Comparison of ENCODE assay signal across 26 mouse cellular contexts in genomic region chr10:78407132-78407531, GRCm38 (mm10). TPM values are rescaled to one million over a fixed set of nuclear protein-coding genes. Genes with fewer than 3 reads are reported as not detected.
DNase-seq lines count a peak whose midpoint lies in the region; ATAC-seq and TF ChIP-seq lines count a peak whose summit lies in the region.
"Had no signal": no experiment of that assay in that cellular context is flagged by ENCODE, and none has a peak within 500 bp of the region (broad histone marks: within the 10 kb centered on the region; RNA-seq: fewer than 3 reads in every experiment).

No protein-coding gene starts in this region.

- H3K27ac ChIP-seq in limb, embryonic 15.5 days = no peak overlapping the region
- H3K27ac ChIP-seq in limb, embryonic 10.5 days = no peak overlapping the region
- no peak overlapping the region for H3K27ac ChIP-seq in liver, embryonic 11.5 days (ENCODE audit: low read depth, low read length)
- no peak overlapping the region for H3K27ac ChIP-seq in liver, embryonic 14.5 days
- no peak overlapping the region for H3K27ac ChIP-seq in hindbrain, embryonic 11.5 days (ENCODE audit: low read depth, low read length)
- H3K27ac ChIP-seq: embryonic facial prominence, embryonic 12.5 days; embryonic facial prominence, embryonic 15.5 days; forebrain, embryonic 15.5 days; heart, adult 2 months; heart, embryonic 10.5 days; heart, embryonic 13.5 days; hindbrain, embryonic 12.5 days; hindbrain, embryonic 15.5 days had no signal

- WGBS in limb, embryonic 15.5 days = 90% methylated on average over 4 of the region's 4 CpGs
- WGBS in limb, embryonic 10.5 days = 93% methylated on average over 4 of the region's 4 CpGs
- 57% methylated on average over 4 of the region's 4 CpGs for WGBS in liver, embryonic 11.5 days
- 37% methylated on average over 4 of the region's 4 CpGs for WGBS in liver, embryonic 14.5 days (ENCODE audit: insufficient replicate concordance)
- WGBS in hindbrain, embryonic 11.5 days = 92% methylated on average over 4 of the region's 4 CpGs

- no peaks in the 10 kb centered on the region for H3K9me3 ChIP-seq in limb, embryonic 15.5 days
- no peaks in the 10 kb centered on the region for H3K9me3 ChIP-seq in limb, embryonic 10.5 days (replicated peaks)
- H3K9me3 ChIP-seq in liver, embryonic 11.5 days (ENCODE audit: control insufficient read depth, low read length) = no peaks in the 10 kb centered on the region
- H3K9me3 ChIP-seq in liver, embryonic 14.5 days (ENCODE audit: control insufficient read depth, low read length) = no peaks in the 10 kb centered on the region
- H3K9me3 ChIP-seq in hindbrain, embryonic 11.5 days (ENCODE audit: control insufficient read depth, low read length) = no peaks in the 10 kb centered on the region
- H3K9me3 ChIP-seq: embryonic facial prominence, embryonic 12.5 days; embryonic facial prominence, embryonic 15.5 days; forebrain, embryonic 15.5 days; heart, embryonic 10.5 days; heart, embryonic 13.5 days; hindbrain, embryonic 12.5 days; hindbrain, embryonic 15.5 days had no signal

- peaks cover 85% of the 10 kb centered on the region for H3K36me3 ChIP-seq in limb, embryonic 15.5 days
- peaks cover 89% of the 10 kb centered on the region for H3K36me3 ChIP-seq in limb, embryonic 10.5 days
- H3K36me3 ChIP-seq in liver, embryonic 11.5 days (ENCODE audit: control insufficient read depth, insufficient read depth, low read length) = peaks cover 80% of the 10 kb centered on the region
- peaks cover 61% of the 10 kb centered on the region for H3K36me3 ChIP-seq in liver, embryonic 14.5 days (replicated peaks; ENCODE audit: control insufficient read depth, insufficient read depth, low read depth)
- peaks cover 29% of the 10 kb centered on the region for H3K36me3 ChIP-seq in hindbrain, embryonic 11.5 days (ENCODE audit: control insufficient read depth, insufficient read depth, low read length)

- no peak for TF ChIP-seq CTCF in liver, embryonic 14.5 days (IDR thresholded peaks at IDR 0.05; ENCODE audit: low read depth)

- no peak for DNase-seq in limb, embryonic 10.5 days (ENCODE audit: low spot score)
- no peak for DNase-seq in liver, embryonic 11.5 days (ENCODE audit: low spot score)
- no peak for DNase-seq in liver, embryonic 14.5 days (ENCODE audit: low read depth in 3 of 3, low spot score in 3 of 3)
- no peak for DNase-seq in hindbrain, embryonic 11.5 days (ENCODE audit: low spot score)
- DNase-seq in natural killer cell, adult 2 months (ENCODE audit: low spot score in 2 of 2) = no peak
- no peak for DNase-seq in left cerebral cortex, postnatal 36 days (ENCODE audit: low spot score in 2 of 2)
- DNase-seq: adrenal gland, postnatal 14 days; cerebellum, adult 11 months; cerebellum, adult 2 months; cerebellum, adult 9-11 months; cerebellum, postnatal 25 days; gastrocnemius, postnatal 10 days; gastrocnemius, postnatal 36 days; heart, adult 2 months; heart, postnatal 14 days; heart, postnatal 4 days had no signal

- intact Hi-C loops in left cerebral cortex, postnatal 36 days (cut with DNase I) = loop anchor here (10.0 kb wide), 1 partner anchor 222 kb away; the partner anchor contains the start of gene Pwp2

- peaks cover 11% of the 10 kb centered on the region for H3K4me1 ChIP-seq in limb, embryonic 15.5 days
- peaks cover 11% of the 10 kb centered on the region for H3K4me1 ChIP-seq in limb, embryonic 10.5 days
- H3K4me1 ChIP-seq in liver, embryonic 11.5 days (replicated peaks; ENCODE audit: control insufficient read depth, insufficient read depth, low read length) = peaks cover 11% of the 10 kb centered on the region
- H3K4me1 ChIP-seq in liver, embryonic 14.5 days (replicated peaks; ENCODE audit: control insufficient read depth in 2 of 2, insufficient read depth in 2 of 2, low read length in 1 of 2) = peaks cover 3 to 9% of the 10 kb centered on the region in 2 experiments; a peak in 3 of 4 replicates
- H3K4me1 ChIP-seq in hindbrain, embryonic 11.5 days (replicated peaks; ENCODE audit: control insufficient read depth, insufficient read depth, low read length) = no peaks in the 10 kb centered on the region

- no peak overlapping the region for H3K4me2 ChIP-seq in limb, embryonic 15.5 days
- H3K4me2 ChIP-seq in liver, embryonic 11.5 days = no peak overlapping the region
- no peak overlapping the region for H3K4me2 ChIP-seq in liver, embryonic 14.5 days (ENCODE audit: low read depth)
- H3K4me2 ChIP-seq in hindbrain, embryonic 11.5 days (replicated peaks; ENCODE audit: low read depth, low read length) = no peak overlapping the region
- H3K4me2 ChIP-seq: embryonic facial prominence, embryonic 12.5 days; embryonic facial prominence, embryonic 15.5 days; forebrain, embryonic 15.5 days; heart, embryonic 13.5 days; hindbrain, embryonic 12.5 days; hindbrain, embryonic 15.5 days had no signal

- no peak overlapping the region for H3K4me3 ChIP-seq in limb, embryonic 15.5 days
- H3K4me3 ChIP-seq in limb, embryonic 10.5 days = no peak overlapping the region
- H3K4me3 ChIP-seq in liver, embryonic 11.5 days (ENCODE audit: low read depth, low read length) = no peak overlapping the region
- no peak overlapping the region for H3K4me3 ChIP-seq in liver, embryonic 14.5 days (ENCODE audit: insufficient read depth in 1 of 2, low read depth in 2 of 2, low read length in 2 of 2)
- H3K4me3 ChIP-seq in hindbrain, embryonic 11.5 days (ENCODE audit: low read depth, low read length) = no peak overlapping the region
- H3K4me3 ChIP-seq: embryonic facial prominence, embryonic 12.5 days; embryonic facial prominence, embryonic 15.5 days; forebrain, embryonic 15.5 days; heart, adult 2 months; heart, embryonic 10.5 days; heart, embryonic 13.5 days; hindbrain, embryonic 12.5 days; hindbrain, embryonic 15.5 days had no signal

- H3K27me3 ChIP-seq in limb, embryonic 15.5 days = no peaks in the 10 kb centered on the region
- no peaks in the 10 kb centered on the region for H3K27me3 ChIP-seq in limb, embryonic 10.5 days (ENCODE audit: low read depth, poor library complexity, severe bottlenecking)
- no peaks in the 10 kb centered on the region for H3K27me3 ChIP-seq in liver, embryonic 11.5 days (replicated peaks; ENCODE audit: control insufficient read depth, insufficient read depth, low read length)
- H3K27me3 ChIP-seq in liver, embryonic 14.5 days (ENCODE audit: control insufficient read depth, insufficient read depth, low read length) = no peaks in the 10 kb centered on the region
- no peaks in the 10 kb centered on the region for H3K27me3 ChIP-seq in hindbrain, embryonic 11.5 days (ENCODE audit: control insufficient read depth, insufficient read depth, low read length)
- H3K27me3 ChIP-seq: embryonic facial prominence, embryonic 12.5 days; embryonic facial prominence, embryonic 15.5 days; forebrain, embryonic 15.5 days; heart, embryonic 13.5 days; hindbrain, embryonic 12.5 days; hindbrain, embryonic 15.5 days; Patski had no signal

- 0 out of 2 replicates have a peak overlapping the region, but pooled peaks have one; percentile 1 for H3K9ac ChIP-seq in limb, embryonic 15.5 days
- no peak overlapping the region for H3K9ac ChIP-seq in liver, embryonic 11.5 days (ENCODE audit: low read depth, low read length)
- no peak overlapping the region for H3K9ac ChIP-seq in liver, embryonic 14.5 days (replicated peaks)
- no peak overlapping the region for H3K9ac ChIP-seq in hindbrain, embryonic 11.5 days (ENCODE audit: low read depth, low read length)
- H3K9ac ChIP-seq: embryonic facial prominence, embryonic 12.5 days; embryonic facial prominence, embryonic 15.5 days; forebrain, embryonic 15.5 days; heart, embryonic 13.5 days; hindbrain, embryonic 12.5 days; hindbrain, embryonic 15.5 days had no signal

- ATAC-seq in limb, embryonic 15.5 days (ENCODE audit: insufficient number of reproducible peaks, low FRiP score, low TSS enrichment, low read depth) = no peak
- ATAC-seq in liver, embryonic 11.5 days (replicated peaks; ENCODE audit: low FRiP score) = peak; percentile 53; the same call in 1 of the 2 replicates
- ATAC-seq in liver, embryonic 14.5 days (ENCODE audit: insufficient read depth) = 0 out of 2 replicates have a peak, but pooled peaks have one; percentile 42
- 0 out of 2 replicates have a peak, but pooled peaks have one; percentile 18 for ATAC-seq in megakaryocyte progenitor cell, adult 5-6 weeks (replicated peaks; ENCODE audit: poor library complexity)
- ATAC-seq in hindbrain, embryonic 11.5 days (ENCODE audit: low FRiP score) = no peak
- ATAC-seq: forebrain, embryonic 15.5 days; Patski had no signal

- TF ChIP-seq EP300 in liver, embryonic 14.5 days (IDR thresholded peaks at IDR 0.05; ENCODE audit: low read depth) = no peak

RNA-seq across cellular contexts. Expression of gene Rrp1, which starts 5.7 kb away (rescaled TPM):
- polyA plus RNA-seq in limb, embryonic 15.5 days (2015; fragmentation: Nextera tagmentation; extraction: Ambion mirVana) = 259 and 289 TPM in 2 replicates
- 355 and 359 TPM in 2 replicates for polyA plus RNA-seq in limb, embryonic 10.5 days (2016; fragmentation: Nextera tagmentation; extraction: Ambion mirVana)
- polyA plus RNA-seq in liver, embryonic 11.5 days (2014; fragmentation: Nextera tagmentation; extraction: Ambion mirVana) = 277 and 293 TPM in 2 replicates
- 43.0 and 69.7 TPM in 2 replicates for polyA plus RNA-seq in liver, embryonic 14.5 days (2012; rRNA removed)
- polyA plus RNA-seq in liver, embryonic 14.5 days (2014; fragmentation: Nextera tagmentation; extraction: Ambion mirVana) = 79.8 and 89.7 TPM in 2 replicates
- 56.7 and 60.6 TPM in 2 replicates for total RNA-seq in megakaryocyte progenitor cell, adult 5-6 weeks (2015)
- total RNA-seq in megakaryocyte progenitor cell, adult 5-6 weeks (2017) = 336 and 416 TPM in 2 replicates
- 225 and 242 TPM in 2 replicates for polyA plus RNA-seq in hindbrain, embryonic 11.5 days (2014; fragmentation: Nextera tagmentation; extraction: Ambion mirVana)
- 100 to 1,000 TPM; 348 to 358 TPM for total RNA-seq in left cerebral cortex, postnatal 36 days (2021)

RNA-seq across cellular contexts. Expression of gene Cstb, which starts 18.3 kb away (rescaled TPM):
- polyA plus RNA-seq in limb, embryonic 15.5 days (2015; fragmentation: Nextera tagmentation; extraction: Ambion mirVana) = 313 and 319 TPM in 2 replicates
- 148 and 152 TPM in 2 replicates for polyA plus RNA-seq in limb, embryonic 10.5 days (2016; fragmentation: Nextera tagmentation; extraction: Ambion mirVana)
- 134 and 148 TPM in 2 replicates for polyA plus RNA-seq in liver, embryonic 11.5 days (2014; fragmentation: Nextera tagmentation; extraction: Ambion mirVana)
- 58.1 and 74.9 TPM in 2 replicates for polyA plus RNA-seq in liver, embryonic 14.5 days (2012; rRNA removed)
- polyA plus RNA-seq in liver, embryonic 14.5 days (2014; fragmentation: Nextera tagmentation; extraction: Ambion mirVana) = 111 and 122 TPM in 2 replicates
- 48.9 and 56.0 TPM in 2 replicates for total RNA-seq in megakaryocyte progenitor cell, adult 5-6 weeks (2015)
- total RNA-seq in megakaryocyte progenitor cell, adult 5-6 weeks (2017) = 41.9 and 51.4 TPM in 2 replicates
- 115 and 117 TPM in 2 replicates for polyA plus RNA-seq in hindbrain, embryonic 11.5 days (2014; fragmentation: Nextera tagmentation; extraction: Ambion mirVana)
- 10 to 100 TPM; 35.4 to 42.4 TPM for total RNA-seq in left cerebral cortex, postnatal 36 days (2021)

RNA-seq across cellular contexts. Expression of gene Agpat3, which starts 54.8 kb away (rescaled TPM):
- polyA plus RNA-seq in limb, embryonic 15.5 days (2015; fragmentation: Nextera tagmentation; extraction: Ambion mirVana) = 111 and 127 TPM in 2 replicates
- 38.7 and 38.8 TPM in 2 replicates for polyA plus RNA-seq in limb, embryonic 10.5 days (2016; fragmentation: Nextera tagmentation; extraction: Ambion mirVana)
- polyA plus RNA-seq in liver, embryonic 11.5 days (2014; fragmentation: Nextera tagmentation; extraction: Ambion mirVana) = 28.7 and 32.8 TPM in 2 replicates
- polyA plus RNA-seq in liver, embryonic 14.5 days (2012; rRNA removed) = 11.0 and 14.5 TPM in 2 replicates
- 21.0 and 21.3 TPM in 2 replicates for polyA plus RNA-seq in liver, embryonic 14.5 days (2014; fragmentation: Nextera tagmentation; extraction: Ambion mirVana)
- total RNA-seq in megakaryocyte progenitor cell, adult 5-6 weeks (2015) = 2.7 and 3.1 TPM in 2 replicates
- 1.8 and 4.1 TPM in 2 replicates for total RNA-seq in megakaryocyte progenitor cell, adult 5-6 weeks (2017)
- polyA plus RNA-seq in hindbrain, embryonic 11.5 days (2014; fragmentation: Nextera tagmentation; extraction: Ambion mirVana) = 44.1 and 46.0 TPM in 2 replicates
- 100 to 1,000 TPM; 269 to 279 TPM for total RNA-seq in left cerebral cortex, postnatal 36 days (2021)

RNA-seq across cellular contexts. Expression of gene Pdxk, which starts 57.6 kb away (rescaled TPM):
- polyA plus RNA-seq in limb, embryonic 15.5 days (2015; fragmentation: Nextera tagmentation; extraction: Ambion mirVana) = 11.9 and 13.1 TPM in 2 replicates
- 11.7 and 11.8 TPM in 2 replicates for polyA plus RNA-seq in limb, embryonic 10.5 days (2016; fragmentation: Nextera tagmentation; extraction: Ambion mirVana)
- polyA plus RNA-seq in liver, embryonic 11.5 days (2014; fragmentation: Nextera tagmentation; extraction: Ambion mirVana) = 10.6 and 11.3 TPM in 2 replicates
- 2.9 TPM in 2 replicates for polyA plus RNA-seq in liver, embryonic 14.5 days (2012; rRNA removed)
- polyA plus RNA-seq in liver, embryonic 14.5 days (2014; fragmentation: Nextera tagmentation; extraction: Ambion mirVana) = 3.2 and 3.3 TPM in 2 replicates
- total RNA-seq in megakaryocyte progenitor cell, adult 5-6 weeks (2015) = 24.7 and 28.1 TPM in 2 replicates
- 18.8 and 19.9 TPM in 2 replicates for total RNA-seq in megakaryocyte progenitor cell, adult 5-6 weeks (2017)
- polyA plus RNA-seq in hindbrain, embryonic 11.5 days (2014; fragmentation: Nextera tagmentation; extraction: Ambion mirVana) = 6.8 TPM in 2 replicates
- 100 to 1,000 TPM; 114 to 120 TPM for total RNA-seq in left cerebral cortex, postnatal 36 days (2021)

Comparison
In these comparisons a context has a peak if more than half of its experiments do, and no peak if none do; other contexts are left out.
1. ATAC-seq: peak in liver, embryonic 11.5 days (single experiment), liver, embryonic 14.5 days (single experiment) and megakaryocyte progenitor cell, adult 5-6 weeks (single experiment); none in limb, embryonic 15.5 days (single experiment) and hindbrain, embryonic 11.5 days (single experiment).